8 mouse cellular contexts compared by ENCODE assay signal in genomic region chr2:83723921-83724826, GRCm38 (mm10). TPM values are rescaled to one million over a fixed set of nuclear protein-coding genes. Genes with fewer than 3 reads are reported as not detected.
DNase-seq lines count a peak whose midpoint lies in the region; ATAC-seq and TF ChIP-seq lines count a peak whose summit lies in the region.

TSS of gene Itgav (plus strand) at chr2:83724397.

- peak; percentile 82 for DNase-seq in cerebellum, adult 11 months
- peak; percentile 71 for DNase-seq in forelimb bud, embryonic 11.5 days (ENCODE audit: low read depth, low spot score)
- peak; percentile 92 to 97 for DNase-seq in heart, postnatal 36 days
- peak; percentile 84 to 86 for DNase-seq in layer of hippocampus, adult 2 months (ENCODE audit: low spot score in 2 of 2)
- peak; percentile 97 for DNase-seq in lung, adult 18-20 months

- H3K4me3 ChIP-seq in ES-Bruce4 (ENCODE audit: low read depth, low read length): peak within 1 kb of the TSS; percentile 96
- peak within 1 kb of the TSS; percentile 59 for H3K4me3 ChIP-seq in layer of hippocampus, adult 2 months
- peak within 1 kb of the TSS; percentile 82 for H3K4me3 ChIP-seq in neural tube, embryonic 13.5 days
- peak within 1 kb of the TSS; percentile 93 for H3K4me3 ChIP-seq in testis, adult 2 months (ENCODE audit: control insufficient read depth, low read depth, low read length)

- H3K9me3 ChIP-seq in ES-Bruce4 (replicated peaks; ENCODE audit: control insufficient read depth, insufficient read depth, low read length, poor library complexity, severe bottlenecking): no peaks in the 10 kb centered on the region
- H3K9me3 ChIP-seq in neural tube, embryonic 13.5 days: no peaks in the 10 kb centered on the region

- ATAC-seq in neural tube, embryonic 13.5 days (ENCODE audit: low read depth): peak; percentile 97

- no peak for TF ChIP-seq CTCF in ES-Bruce4 (IDR thresholded peaks at IDR 0.05; ENCODE audit: low read depth, low read length)
- peak; percentile 47 for TF ChIP-seq CTCF in layer of hippocampus, adult 2 months (conservative IDR thresholded peaks at IDR 0.05)
- no peak for TF ChIP-seq CTCF in testis, adult 2 months (IDR thresholded peaks at IDR 0.05; ENCODE audit: control insufficient read depth, insufficient read depth, insufficient replicate concordance, low read depth, low read length)

- WGBS in neural tube, embryonic 13.5 days: under 1% methylated on average over 68 of the region's 84 CpGs

- TF ChIP-seq EP300 in ES-Bruce4 (IDR thresholded peaks at IDR 0.05; ENCODE audit: insufficient read depth, low read depth, low read length): no peak

- intact Hi-C loops in heart, postnatal 36 days (cut with DNase I): loop anchor here (1.0 to 2.0 kb wide), 4 partner anchors 20 to 79 kb away; partner anchors contain the start of gene Zc3h15

- H3K27ac ChIP-seq in ES-Bruce4 (ENCODE audit: insufficient read depth, low read length): peak within 1 kb of the TSS; percentile 61
- peak within 1 kb of the TSS; percentile 81 for H3K27ac ChIP-seq in layer of hippocampus, adult 2 months
- H3K27ac ChIP-seq in neural tube, embryonic 13.5 days (replicated peaks): peak within 1 kb of the TSS; percentile 90
- H3K27ac ChIP-seq in testis, adult 2 months (ENCODE audit: control insufficient read depth, insufficient read depth, low read depth, low read length): peak within 1 kb of the TSS; percentile 82

- peak within 1 kb of the TSS; percentile 94 for H3K4me2 ChIP-seq in neural tube, embryonic 13.5 days

- peaks cover 2% of the 10 kb centered on the region for H3K4me1 ChIP-seq in ES-Bruce4 (ENCODE audit: control insufficient read depth, insufficient read depth, low read length)
- H3K4me1 ChIP-seq in neural tube, embryonic 13.5 days (replicated peaks): peaks cover 27% of the 10 kb centered on the region
- peaks cover 4% of the 10 kb centered on the region; the same call in 1 of the 2 replicates for H3K4me1 ChIP-seq in testis, adult 2 months (ENCODE audit: control insufficient read depth, insufficient read depth, low read length)

- H3K9ac ChIP-seq in ES-Bruce4 (ENCODE audit: low read depth, poor library complexity, severe bottlenecking): peak within 1 kb of the TSS; percentile 94
- H3K9ac ChIP-seq in neural tube, embryonic 13.5 days: peak within 1 kb of the TSS; percentile 83

- no peaks in the 10 kb centered on the region for H3K36me3 ChIP-seq in ES-Bruce4 (ENCODE audit: control insufficient read depth, insufficient read depth, low read length, poor library complexity, severe bottlenecking)
- no peaks in the 10 kb centered on the region for H3K36me3 ChIP-seq in neural tube, embryonic 13.5 days
- no peaks in the 10 kb centered on the region for H3K36me3 ChIP-seq in testis, adult 2 months (ENCODE audit: control insufficient read depth, insufficient read depth, low read length)

- H3K27me3 ChIP-seq in ES-Bruce4 (ENCODE audit: control insufficient read depth, insufficient read depth, low read length, poor library complexity, severe bottlenecking): no peaks in the 10 kb centered on the region
- no peaks in the 10 kb centered on the region; the same call in none of the 2 replicates for H3K27me3 ChIP-seq in neural tube, embryonic 13.5 days
- no peaks in the 10 kb centered on the region for H3K27me3 ChIP-seq in testis, adult 2 months (ENCODE audit: control insufficient read depth, insufficient read depth, low read length)

- TF ChIP-seq POLR2A in ES-Bruce4 (IDR thresholded peaks at IDR 0.05; ENCODE audit: insufficient read depth, low read length): peak; percentile 49
- peak; percentile 57 for TF ChIP-seq POLR2A in testis, adult 2 months (IDR thresholded peaks at IDR 0.05; ENCODE audit: control insufficient read depth, low read depth, low read length)

RNA-seq across cellular contexts. Expression of gene Itgav, which starts in this region (rescaled TPM):
- 54.4 and 55.6 TPM in 2 replicates for polyA plus RNA-seq in ES-Bruce4 (2011; ENCODE audit: insufficient read depth, insufficient read length, low read depth, missing spikeins)
- total RNA-seq in heart, postnatal 36 days (2021): 10 to 100 TPM; 40.6 to 41.4 TPM
- 10 to 100 TPM; 68.7 to 69.5 TPM for total RNA-seq in layer of hippocampus, adult 2 months (2021)
- polyA plus RNA-seq in neural tube, embryonic 13.5 days (2015; fragmentation: Nextera tagmentation; extraction: Ambion mirVana): 32.7 and 36.2 TPM in 2 replicates
- polyA plus RNA-seq in testis, adult 2 months (2012; rRNA removed): 3.1 and 4.1 TPM in 2 replicates

Comparison
In these comparisons a context has a peak if more than half of its experiments do, and no peak if none do; other contexts are left out.
1. Peak in every context shown above with its lines: DNase-seq, ATAC-seq, H3K4me3 ChIP-seq and H3K27ac ChIP-seq.